Mouse (Mus musculus) liver, embryonic 13.5 days (tissue): ENCODE measurements at regions not wholly inside any gene's neighbourhood (a gene's known extent, or its start where the extent isn't known, plus 50 kb on each side); places are given as distances from the start of the nearest gene placed in this dataset.

Experiments
- ATAC-seq: fragments of 200-750 bp; cut with Nextera tagmentation; 2 replicates; pipeline ENCODE4 v1.8.0; 2017; ENCODE audit warnings: low read depth, mild to moderate bottlenecking, moderate number of reproducible peaks, moderate library complexity
- DNase-seq: peaks from one replicate; pipeline ENCODE4 v3.0.0; 2022
- H3K27ac ChIP-seq: fragments of 300-500 bp; sonication (generic); 2 replicates; pipeline ENCODE4 v1.5.1; 2015; ENCODE audit warnings: moderate library complexity, mild to moderate bottlenecking, inconsistent platforms
- H3K27me3 ChIP-seq: fragments of 300-500 bp; sonication (generic); 2 replicates; pipeline ENCODE4 v1.6.1; 2015; ENCODE audit warnings: mild to moderate bottlenecking, inconsistent platforms
- H3K36me3 ChIP-seq: fragments of 300-500 bp; sonication (generic); 2 replicates; pipeline ENCODE4 v1.6.1; 2015; ENCODE audit warnings: mild to moderate bottlenecking, inconsistent platforms
- H3K4me1 ChIP-seq: fragments of 300-500 bp; sonication (generic); replicated peaks from 2 replicates; pipeline ENCODE4 v1.6.1; 2015; ENCODE audit warnings: inconsistent platforms
- H3K4me2 ChIP-seq: fragments of 300-500 bp; sonication (generic); 2 replicates; pipeline ENCODE4 v1.6.1; 2015; ENCODE audit warnings: inconsistent platforms, mild to moderate bottlenecking, moderate library complexity
- H3K4me3 ChIP-seq: fragments of 300-500 bp; sonication (generic); replicated peaks from 2 replicates; pipeline ENCODE4 v1.5.1; 2015; ENCODE audit warnings: mild to moderate bottlenecking, inconsistent platforms
- H3K9ac ChIP-seq: fragments of 300-500 bp; sonication (generic); 2 replicates; pipeline ENCODE4 v1.6.1; 2015; ENCODE audit warnings: mild to moderate bottlenecking, inconsistent platforms
- H3K9me3 ChIP-seq: fragments of 300-500 bp; sonication (generic); replicated peaks from 2 replicates; pipeline ENCODE4 v1.6.1; 2016; ENCODE audit warnings: inconsistent platforms
- WGBS: fragments of 180-500 bp; shearing (Covaris S2); methylation state at CpG from one replicate; pipeline ENCODE4 v1.1.7; 2015; ENCODE audit not compliant: insufficient replicate concordance; 5-methylcytosine and 5-hydroxymethylcytosine counted together

- no peak overlapping the region for H3K9ac ChIP-seq
- H3K36me3 ChIP-seq, result no peaks in the 10 kb centered on the region
- WGBS, result 76% methylated on average over 5 of the region's 5 CpGs
- H3K4me1 ChIP-seq, result no peaks in the 10 kb centered on the region
- H3K27me3 ChIP-seq, result no peaks in the 10 kb centered on the region
- no peaks in the 10 kb centered on the region; the same call in 1 of the 2 replicates for H3K9me3 ChIP-seq
- no peak overlapping the region for H3K4me2 ChIP-seq
- no peak overlapping the region for H3K4me3 ChIP-seq
- H3K27ac ChIP-seq, result no peak overlapping the region
- no peak for DNase-seq
- no peak for ATAC-seq
Measured at GRCm38 (mm10) chr1:41104869-41105268, 299.5 kb downstream of the Tmem182 start.

GRCm38 (mm10) chr1:41121636-41122175 lies 316.3 kb downstream of the Tmem182 start:
- WGBS, result 77% methylated on average over 5 of the region's 5 CpGs
- H3K4me1 ChIP-seq, result no peaks in the 10 kb centered on the region
- H3K4me3 ChIP-seq, result no peak overlapping the region
- H3K36me3 ChIP-seq, result no peaks in the 10 kb centered on the region
- ATAC-seq (no peak), DNase-seq (no peak)
- H3K9ac ChIP-seq, result no peak overlapping the region
- no peaks in the 10 kb centered on the region for H3K27me3 ChIP-seq
- no peak overlapping the region for H3K27ac ChIP-seq
- no peaks in the 10 kb centered on the region for H3K9me3 ChIP-seq
- H3K4me2 ChIP-seq, result no peak overlapping the region

GRCm38 (mm10) chr1:41131410-41131809 lies 326.0 kb downstream of the Tmem182 start:
- ATAC-seq, result no peak
- Histone ChIP-seq H3K4me1 (no peaks in the 10 kb centered on the region), H3K36me3 (no peaks in the 10 kb centered on the region), H3K27ac (no peak overlapping the region), H3K9me3 (no peaks in the 10 kb centered on the region), H3K4me3 (no peak overlapping the region), H3K4me2 (no peak overlapping the region), H3K9ac (no peak overlapping the region), H3K27me3 (no peaks in the 10 kb centered on the region)
- 9% methylated on average over 9 of the region's 9 CpGs for WGBS
- DNase-seq, result no peak

DNA sequence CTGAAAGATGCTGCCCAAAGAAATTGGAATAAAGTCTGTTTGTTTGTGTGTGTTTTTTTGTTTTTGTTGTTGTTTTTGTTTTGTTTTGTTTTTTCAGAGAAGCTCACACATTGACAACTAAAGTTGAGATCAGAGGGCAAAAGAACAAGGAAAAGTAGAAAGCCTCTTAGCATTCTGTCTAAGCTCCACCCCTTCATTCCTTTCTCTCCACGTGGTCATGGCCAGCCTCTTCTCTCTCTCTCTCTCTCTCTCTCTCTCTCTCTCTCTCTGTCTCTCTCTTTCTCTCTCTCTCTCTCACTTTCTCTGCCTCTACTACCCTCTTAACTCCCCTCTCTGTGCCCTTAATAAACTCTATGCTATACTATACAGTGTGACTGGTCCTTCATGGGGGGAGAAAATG lies 327.7 kb downstream of the Tmem182 start:
- WGBS, result 16% methylated on average over 1 of the region's 1 CpGs
- no peak for DNase-seq
- H3K4me1 ChIP-seq, result no peaks in the 10 kb centered on the region

GRCm38 (mm10) chr1:41133946-41134345 lies 328.5 kb downstream of the Tmem182 start:
- WGBS, result 56% methylated on average over 8 of the region's 8 CpGs
- H3K4me1 ChIP-seq, result no peaks in the 10 kb centered on the region
- no peak overlapping the region for H3K4me2 ChIP-seq
- no peaks in the 10 kb centered on the region for H3K27me3 ChIP-seq
- 0 out of 2 replicates have a peak, but pooled peaks cover 2% of the 10 kb centered on the region for H3K9me3 ChIP-seq
- H3K27ac ChIP-seq, result no peak overlapping the region
- ATAC-seq, result no peak
- no peak overlapping the region for H3K9ac ChIP-seq
- no peaks in the 10 kb centered on the region for H3K36me3 ChIP-seq
- H3K4me3 ChIP-seq, result no peak overlapping the region
- no peak for DNase-seq

More for the DNA sequence above, 327.7 kb downstream of the Tmem182 start:
- Histone ChIP-seq H3K27me3 (no peaks in the 10 kb centered on the region), H3K27ac (no peak overlapping the region), H3K9ac (no peak overlapping the region), H3K9me3 (0 out of 2 replicates have a peak, but pooled peaks cover 2% of the 10 kb centered on the region), H3K4me3 (no peak overlapping the region), H3K36me3 (no peaks in the 10 kb centered on the region), H3K4me2 (no peak overlapping the region)
- no peak for ATAC-seq

GRCm38 (mm10) chr1:41139725-41140124 lies 334.3 kb downstream of the Tmem182 start:
- Histone ChIP-seq H3K36me3 (no peaks in the 10 kb centered on the region), H3K4me1 (no peaks in the 10 kb centered on the region), H3K4me3 (no peak overlapping the region), H3K27me3 (no peaks in the 10 kb centered on the region), H3K9me3 (0 out of 2 replicates have a peak, but pooled peaks cover 2% of the 10 kb centered on the region), H3K9ac (no peak overlapping the region), H3K27ac (no peak overlapping the region), H3K4me2 (no peak overlapping the region)
- no peak for DNase-seq
- no peak for ATAC-seq
- 53% methylated on average over 2 of the region's 2 CpGs for WGBS

DNA sequence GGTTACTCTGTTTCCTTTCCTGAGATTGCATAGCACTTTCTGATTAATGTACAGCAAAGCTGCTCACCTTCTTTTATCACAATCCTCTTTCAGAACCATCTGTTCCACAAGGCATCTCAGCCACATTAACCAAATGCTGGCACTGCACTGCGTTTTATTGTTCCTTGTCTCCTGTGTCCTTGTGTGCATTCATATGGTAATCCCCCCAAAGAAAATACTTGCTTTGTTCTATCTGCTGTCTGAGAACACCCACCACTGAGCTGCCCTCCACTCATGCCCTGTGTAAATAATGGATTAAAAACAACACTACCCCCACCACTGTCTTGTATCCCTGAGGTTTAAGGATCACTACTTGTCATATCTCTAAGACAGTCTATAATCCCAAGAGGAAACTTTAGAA lies 335.1 kb downstream of the Tmem182 start:
- Histone ChIP-seq H3K9me3 (0 out of 2 replicates have a peak, but pooled peaks cover 2% of the 10 kb centered on the region), H3K27ac (no peak overlapping the region), H3K4me1 (no peaks in the 10 kb centered on the region), H3K27me3 (no peaks in the 10 kb centered on the region), H3K9ac (no peak overlapping the region), H3K4me2 (no peak overlapping the region), H3K36me3 (no peaks in the 10 kb centered on the region), H3K4me3 (no peak overlapping the region)
- DNase-seq (no peak), ATAC-seq (no peak)
- 47% methylated on average over 1 of the region's 1 CpGs for WGBS

DNA sequence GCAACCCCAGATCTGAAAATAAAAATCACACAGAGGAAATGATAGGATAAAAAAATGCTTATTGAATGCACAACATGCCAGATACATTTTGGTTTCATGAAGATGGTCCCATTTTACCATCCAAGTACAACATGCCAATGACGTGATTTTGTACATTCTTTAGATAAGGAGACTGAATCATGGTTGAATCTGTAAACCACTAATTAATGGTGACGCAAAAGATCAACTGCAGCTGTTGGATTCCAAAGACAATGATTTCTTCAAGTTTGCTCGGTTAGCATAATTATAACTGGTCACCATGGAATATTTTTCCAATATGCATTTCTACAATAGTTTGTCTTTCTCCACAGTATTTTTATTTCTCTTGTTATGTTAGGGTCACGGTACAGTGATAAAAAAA lies 336.6 kb downstream of the Tmem182 start:
- ATAC-seq (no peak), DNase-seq (no peak)
- no peak overlapping the region for H3K9ac ChIP-seq
- no peak overlapping the region for H3K4me3 ChIP-seq
- H3K27ac ChIP-seq, result no peak overlapping the region
- no peaks in the 10 kb centered on the region for H3K27me3 ChIP-seq
- H3K4me2 ChIP-seq, result no peak overlapping the region
- no peaks in the 10 kb centered on the region for H3K36me3 ChIP-seq
- H3K4me1 ChIP-seq, result no peaks in the 10 kb centered on the region
- 56% methylated on average over 4 of the region's 4 CpGs for WGBS
- 0 out of 2 replicates have a peak, but pooled peaks cover 2% of the 10 kb centered on the region for H3K9me3 ChIP-seq

DNA sequence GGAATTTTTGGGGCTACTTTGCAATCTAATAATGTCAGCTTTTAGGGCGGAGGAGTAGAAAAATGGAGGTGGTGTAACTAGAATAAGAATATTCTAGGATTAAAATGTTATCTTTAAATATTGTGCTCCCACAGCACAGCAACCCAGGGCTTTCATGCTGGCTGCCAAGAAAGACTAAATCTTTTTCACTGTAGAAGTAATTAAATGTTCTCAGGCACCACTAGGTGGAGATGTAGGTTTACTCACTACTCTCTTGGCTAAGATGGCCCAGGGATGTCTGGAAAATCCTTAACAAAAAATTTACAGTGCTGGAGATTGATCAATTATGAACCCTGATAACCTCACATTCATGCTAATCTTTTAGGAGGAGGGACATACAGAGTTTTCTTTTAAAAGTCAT lies 347.1 kb downstream of the Tmem182 start:
- Histone ChIP-seq H3K4me2 (no peak overlapping the region), H3K9me3 (no peaks in the 10 kb centered on the region), H3K4me3 (no peak overlapping the region), H3K9ac (no peak overlapping the region), H3K4me1 (no peaks in the 10 kb centered on the region), H3K27me3 (no peaks in the 10 kb centered on the region), H3K36me3 (no peaks in the 10 kb centered on the region), H3K27ac (no peak overlapping the region)
- ATAC-seq, result no peak
- 44% methylated on average over 1 of the region's 1 CpGs for WGBS
- no peak for DNase-seq

- 65% methylated on average over 14 of the region's 14 CpGs for WGBS
- DNase-seq (no peak), ATAC-seq (no peak)
- no peak overlapping the region for H3K9ac ChIP-seq
- no peak overlapping the region for H3K4me2 ChIP-seq
- no peak overlapping the region for H3K27ac ChIP-seq
- H3K4me3 ChIP-seq, result no peak overlapping the region
- H3K27me3 ChIP-seq, result no peaks in the 10 kb centered on the region
- no peaks in the 10 kb centered on the region for H3K9me3 ChIP-seq
- H3K36me3 ChIP-seq, result no peaks in the 10 kb centered on the region
- H3K4me1 ChIP-seq, result no peaks in the 10 kb centered on the region
Measured at GRCm38 (mm10) chr1:41153174-41153999, 348.0 kb downstream of the Tmem182 start.

GRCm38 (mm10) chr1:41154198-41154597 lies 348.8 kb downstream of the Tmem182 start:
- Histone ChIP-seq H3K27ac (no peak overlapping the region), H3K4me1 (no peaks in the 10 kb centered on the region), H3K4me2 (no peak overlapping the region), H3K36me3 (no peaks in the 10 kb centered on the region), H3K27me3 (no peaks in the 10 kb centered on the region), H3K9me3 (no peaks in the 10 kb centered on the region), H3K9ac (no peak overlapping the region), H3K4me3 (no peak overlapping the region)
- DNase-seq, result no peak
- 27% methylated on average over 4 of the region's 4 CpGs for whole genome bisulfite sequencing
- no peak for ATAC-seq

- H3K4me2 ChIP-seq, result no peak overlapping the region
- ATAC-seq (no peak), DNase-seq (no peak)
- H3K4me3 ChIP-seq, result no peak overlapping the region
- no peaks in the 10 kb centered on the region for H3K36me3 ChIP-seq
- H3K27me3 ChIP-seq, result no peaks in the 10 kb centered on the region
- no peaks in the 10 kb centered on the region for H3K9me3 ChIP-seq
- no peak overlapping the region for H3K27ac ChIP-seq
- WGBS, result 69% methylated on average over 10 of the region's 10 CpGs
- H3K9ac ChIP-seq, result no peak overlapping the region
- no peaks in the 10 kb centered on the region for H3K4me1 ChIP-seq
Measured at GRCm38 (mm10) chr1:41156946-41157345, 351.5 kb downstream of the Tmem182 start.
